Mouse (Mus musculus) MEL (cell line): ENCODE results near the gene Eif5b. TPM values are rescaled to one million over a fixed set of nuclear protein-coding genes. Genes with fewer than 3 reads are reported as not detected.

Experiments used
- DNase-seq: peaks from one replicate; pipeline ENCODE4 v3.0.0; 2011; ENCODE audit warnings: low read depth, low spot score
- H3K27ac ChIP-seq: 2 replicates; pipeline ENCODE4 v1.5.1; 2012; ENCODE audit warnings: low read depth, mild to moderate bottlenecking, control low read depth, low read length, moderate library complexity; ENCODE audit not compliant: control insufficient read depth
- H3K27me3 ChIP-seq, 2 experiments: fragments of 150-350 bp in 1 of 2; sonication (generic) in 1 of 2; 2 replicates each; pipeline ENCODE4 v1.6.1; 2012; ENCODE audit warnings: low read length in 2 of 2, mild to moderate bottlenecking in 2 of 2, improper control_type of control experiment in 1 of 2, moderate library complexity in 1 of 2; ENCODE audit not compliant: insufficient read depth in 2 of 2, control insufficient read depth in 1 of 2
- H3K36me3 ChIP-seq, 2 experiments: 2 replicates each; pipeline ENCODE4 v1.6.1; 2012 to 2014; ENCODE audit warnings: low read length in 2 of 2, improper control_type of control experiment in 1 of 2, inconsistent platforms in 1 of 2, mild to moderate bottlenecking in 1 of 2; ENCODE audit not compliant: insufficient read depth in 2 of 2, control insufficient read depth in 1 of 2
- H3K4me1 ChIP-seq, 2 experiments: fragments of 150-350 bp in 1 of 2; sonication (generic) in 1 of 2; 2 replicates each; pipeline ENCODE4 v1.6.1; 2012; ENCODE audit warnings: low read length in 2 of 2, improper control_type of control experiment in 1 of 2, mild to moderate bottlenecking in 1 of 2; ENCODE audit not compliant: insufficient read depth in 2 of 2, control insufficient read depth in 1 of 2
- H3K4me3 ChIP-seq, 2 experiments: fragments of 150-350 bp in 1 of 2; sonication (generic) in 1 of 2; 2 replicates each; pipeline ENCODE4 v1.5.1; 2012; ENCODE audit warnings: low read depth in 2 of 2, low read length in 2 of 2, mild to moderate bottlenecking in 2 of 2, moderate library complexity in 2 of 2, control low read depth in 1 of 2, improper control_type of control experiment in 1 of 2; ENCODE audit not compliant: control insufficient read depth in 1 of 2, insufficient read depth in 1 of 2
- H3K79me2 ChIP-seq: 2 replicates; pipeline ENCODE4 v1.6.1; 2012; ENCODE audit warnings: mild to moderate bottlenecking, low read length, moderate library complexity; ENCODE audit not compliant: control insufficient read depth, poor library complexity, insufficient read depth
- H3K9ac ChIP-seq: 2 replicates; pipeline ENCODE4 v1.6.1; 2012; ENCODE audit warnings: low read depth, mild to moderate bottlenecking, control low read depth, low read length, moderate library complexity; ENCODE audit not compliant: control insufficient read depth, poor library complexity, severe bottlenecking
- H3K9me3 ChIP-seq: fragments of 150-350 bp; sonication (generic); replicated peaks from 2 replicates; pipeline ENCODE4 v1.6.1; 2012; ENCODE audit warnings: mild to moderate bottlenecking, low read length, improper control_type of control experiment, moderate library complexity; ENCODE audit not compliant: insufficient read depth
- BHLHE40 ChIP-seq: IDR thresholded peaks from 2 replicates; pipeline ENCODE4 v1.6.1; 2012; ENCODE audit warnings: low read depth, mild to moderate bottlenecking, inconsistent platforms, low read length, improper control_type of control experiment, borderline replicate concordance
- CHD1 ChIP-seq: IDR thresholded peaks from 2 replicates; pipeline ENCODE4 v1.6.1; 2012; ENCODE audit warnings: low read depth, mild to moderate bottlenecking, inconsistent platforms, low read length, improper control_type of control experiment
- CHD2 ChIP-seq: IDR thresholded peaks from 2 replicates; pipeline ENCODE4 v1.6.1; 2011; ENCODE audit warnings: low read length, improper control_type of control experiment
- CTCF ChIP-seq, 3 experiments: IDR thresholded peaks in 2 of 3; conservative IDR thresholded peaks in 1 of 3; 2 replicates each; pipeline ENCODE4 v1.5.1; 2011 to 2012; ENCODE audit warnings: low read length in 3 of 3, low read depth in 2 of 3, mild to moderate bottlenecking in 2 of 3, improper control_type of control experiment in 1 of 3, inconsistent platforms in 1 of 3, mixed read lengths in 1 of 3, moderate library complexity in 1 of 3; ENCODE audit not compliant: control insufficient read depth in 1 of 3, insufficient read depth in 1 of 3, poor library complexity in 1 of 3, severe bottlenecking in 1 of 3
- ELF1 ChIP-seq: IDR thresholded peaks from 2 replicates; pipeline ENCODE4 v1.6.1; 2014; ENCODE audit warnings: low read depth, mild to moderate bottlenecking, inconsistent platforms, low read length, improper control_type of control experiment, moderate library complexity
- EP300 ChIP-seq, 2 experiments: IDR thresholded peaks; 2 replicates each; pipeline ENCODE4 v1.6.1; 2011; ENCODE audit warnings: improper control_type of control experiment in 2 of 2, low read length in 2 of 2, low read depth in 1 of 2, mild to moderate bottlenecking in 1 of 2
- ETS1 ChIP-seq: IDR thresholded peaks from 2 replicates; pipeline ENCODE4 v1.6.1; 2012; ENCODE audit warnings: low read depth, mild to moderate bottlenecking, inconsistent platforms, low read length, improper control_type of control experiment, moderate library complexity
- GATA1 ChIP-seq: IDR thresholded peaks from 2 replicates; pipeline ENCODE4 v1.6.1; 2011; ENCODE audit warnings: low read depth, low read length, improper control_type of control experiment
- JUND ChIP-seq: IDR thresholded peaks from 2 replicates; pipeline ENCODE4 v1.6.1; 2011; ENCODE audit warnings: low read depth, mild to moderate bottlenecking, improper control_type of control experiment, low read length
- MAX ChIP-seq: IDR thresholded peaks from 2 replicates; pipeline ENCODE4 v1.6.1; 2011; ENCODE audit warnings: low read length, improper control_type of control experiment
- MAZ ChIP-seq: IDR thresholded peaks from 2 replicates; pipeline ENCODE4 v1.6.1; 2012; ENCODE audit warnings: low read depth, mild to moderate bottlenecking, inconsistent platforms, low read length, improper control_type of control experiment
- MXI1 ChIP-seq: IDR thresholded peaks from 2 replicates; pipeline ENCODE4 v1.6.1; 2011; ENCODE audit warnings: mild to moderate bottlenecking, low read depth, low read length, improper control_type of control experiment
- NRF1 ChIP-seq: IDR thresholded peaks from 2 replicates; pipeline ENCODE4 v1.6.1; 2014; ENCODE audit warnings: low read depth, mild to moderate bottlenecking, inconsistent platforms, low read length, improper control_type of control experiment, moderate library complexity; ENCODE audit not compliant: poor library complexity, insufficient read depth, severe bottlenecking
- POLR2AphosphoS2 ChIP-seq: IDR thresholded peaks from 2 replicates; pipeline ENCODE4 v1.6.1; 2011; ENCODE audit warnings: low read length, improper control_type of control experiment
- POLR2AphosphoS5 ChIP-seq: IDR thresholded peaks from 2 replicates; pipeline ENCODE4 v1.6.1; 2012; ENCODE audit warnings: low read depth, borderline replicate concordance, mild to moderate bottlenecking, inconsistent platforms, low read length, moderate library complexity, mixed read lengths
- RAD21 ChIP-seq: IDR thresholded peaks from 2 replicates; pipeline ENCODE4 v1.6.1; 2011; ENCODE audit warnings: mild to moderate bottlenecking, low read depth, low read length, improper control_type of control experiment
- RCOR1 ChIP-seq: IDR thresholded peaks from 2 replicates; pipeline ENCODE4 v1.6.1; 2012; ENCODE audit warnings: low read depth, mild to moderate bottlenecking, inconsistent platforms, low read length, improper control_type of control experiment
- SIN3A ChIP-seq: IDR thresholded peaks from 2 replicates; pipeline ENCODE4 v1.6.1; 2012; ENCODE audit warnings: low read length, improper control_type of control experiment, inconsistent platforms
- SMC3 ChIP-seq: IDR thresholded peaks from 2 replicates; pipeline ENCODE4 v1.6.1; 2011; ENCODE audit warnings: low read depth, low read length, improper control_type of control experiment
- TAL1 ChIP-seq: IDR thresholded peaks from 2 replicates; pipeline ENCODE4 v1.6.1; 2012; ENCODE audit warnings: mild to moderate bottlenecking, inconsistent platforms, low read length, moderate library complexity, mixed read lengths
- TBP ChIP-seq: IDR thresholded peaks from 2 replicates; pipeline ENCODE4 v1.8.0; 2011; ENCODE audit warnings: low read depth, low read length, improper control_type of control experiment
- UBTF ChIP-seq: IDR thresholded peaks from 2 replicates; pipeline ENCODE4 v1.6.1; 2012; ENCODE audit warnings: low read depth, mild to moderate bottlenecking, inconsistent platforms, low read length, improper control_type of control experiment, moderate library complexity, borderline replicate concordance; ENCODE audit not compliant: insufficient read depth
- USF1 ChIP-seq: IDR thresholded peaks from 2 replicates; pipeline ENCODE4 v1.6.1; 2014; ENCODE audit warnings: low read depth, mild to moderate bottlenecking, inconsistent platforms, low read length, improper control_type of control experiment, moderate library complexity
- ZKSCAN1 ChIP-seq: IDR thresholded peaks from 2 replicates; pipeline ENCODE4 v1.6.1; 2012; ENCODE audit warnings: low read depth, mild to moderate bottlenecking, inconsistent platforms, low read length, improper control_type of control experiment, moderate library complexity
- ZNF384 ChIP-seq: IDR thresholded peaks from 2 replicates; pipeline ENCODE4 v1.6.1; 2012; ENCODE audit warnings: low read depth, mild to moderate bottlenecking, inconsistent platforms, low read length, improper control_type of control experiment
- polyA plus RNA-seq, 2 experiments: library from polyadenylated mRNA; stranded (reverse) in 1 of 2; unstranded in 1 of 2; fragments of >175 nt in 1 of 2; fragments of >200 nt in 1 of 2; gene quantifications; 2 replicates each; pipeline versions ENCODE4 v1.2.1 to v1.2.4; 2012; ENCODE audit warnings: low replicate concordance in 2 of 2, low read depth in 1 of 2; ENCODE audit not compliant: insufficient read length in 2 of 2, insufficient read depth in 1 of 2, missing spikeins in 1 of 2
- total RNA-seq: library from RNA; depleted of rRNA; stranded (reverse); fragments of 300-350 nt; gene quantifications from 2 replicates; pipeline ENCODE4 v1.2.3, GENCODE M21; 2012

The Eif5b gene
- total and polyA plus RNA-seq, 3 experiments, result 24.2 to 186 (median 67.2) TPM

GRCm38 (mm10) chr1:37996877-37997484, 829 bp upstream of the Eif5b start (continued):
- peak; percentile 67 for TF ChIP-seq MXI1

GRCm38 (mm10) chr1:37998371-37999199, 775 bp downstream of the Eif5b start:
- peak overlapping the region; percentile 98 for H3K27ac ChIP-seq
- no peaks in the 10 kb centered on the region for H3K9me3 ChIP-seq
- TF ChIP-seq CHD1 (0 out of 2 replicates have a peak, but pooled peaks have one; percentile 23), ETS1 (no peak), CTCF (IDR thresholded peaks at IDR 0.05 in 2 of 3, conservative IDR thresholded peaks at IDR 0.05 in 1 of 3; ENCODE audit: control insufficient read depth in 1 of 3, insufficient read depth in 1 of 3, low read depth in 2 of 3, low read length in 3 of 3, poor library complexity in 1 of 3, severe bottlenecking in 1 of 3) (no peak), ELF1 (no peak), USF1 (no peak), GATA1 (no peak), JUND (no peak), MXI1 (peak; percentile 43; the same call in 1 of the 2 replicates), ZNF384 (peak; percentile 68), UBTF (peak; percentile 2; the same call in 1 of the 2 replicates), TBP (0 out of 2 replicates have a peak, but pooled peaks have one; percentile 13)
- peaks cover 58% of the 10 kb centered on the region for H3K79me2 ChIP-seq
- no peaks in the 10 kb centered on the region for H3K27me3 ChIP-seq
- peaks cover 26% of the 10 kb centered on the region in 2 experiments for H3K4me1 ChIP-seq
- peak overlapping the region; percentile 100 for H3K9ac ChIP-seq
- DNase-seq, result peak; percentile 54
- peak overlapping the region; percentile 82 to 98 for H3K4me3 ChIP-seq
- peaks cover 9 to 37% of the 10 kb centered on the region in 2 experiments for H3K36me3 ChIP-seq

GRCm38 (mm10) chr1:37999552-37999951, 1.7 kb downstream of the Eif5b start:
- Histone ChIP-seq H3K9me3 (no peaks in the 10 kb centered on the region), H3K27ac (peak overlapping the region; percentile 52), H3K79me2 (peaks cover 68% of the 10 kb centered on the region), H3K4me3 (peak overlapping the region; percentile 22 to 82; a peak in 2 of 4 replicates), H3K9ac (peak overlapping the region; percentile 37), H3K27me3 (no peaks in the 10 kb centered on the region), H3K36me3 (peaks cover 5 to 47% of the 10 kb centered on the region in 2 experiments; a peak in 3 of 4 replicates), H3K4me1 (peaks cover 30 to 32% of the 10 kb centered on the region in 2 experiments)
- DNase-seq, result peak; percentile 83
- TF ChIP-seq RCOR1 (peak; percentile 72; the same call in 1 of the 2 replicates), MAX (no peak), USF1 (no peak), NRF1 (no peak), SIN3A (peak; percentile 56; the same call in 1 of the 2 replicates), JUND (no peak), POLR2AphosphoS2 (no peak), BHLHE40 (no peak), ZNF384 (peak; percentile 93), POLR2AphosphoS5 (no peak), CHD1 (no peak), RAD21 (no peak), CTCF (IDR thresholded peaks at IDR 0.05 in 2 of 3, conservative IDR thresholded peaks at IDR 0.05 in 1 of 3; ENCODE audit: control insufficient read depth in 1 of 3, insufficient read depth in 1 of 3, low read depth in 2 of 3, low read length in 3 of 3, poor library complexity in 1 of 3, severe bottlenecking in 1 of 3) (no peak), SMC3 (no peak), MAZ (no peak), EP300 (IDR thresholded peaks at IDR 0.05; ENCODE audit: low read depth in 1 of 2, low read length in 2 of 2) (peak; percentile 48 to 81; a peak in 2 of 4 replicates), CHD2 (no peak), ZKSCAN1 (no peak), TAL1 (peak; percentile 86)
